Mouse (Mus musculus): ENCODE results near the gene Map1b. TPM values are rescaled to one million over a fixed set of nuclear protein-coding genes. Genes with fewer than 3 reads are reported as not detected.

The Map1b gene
- polyA plus RNA-seq, 1 experiment from 2014 or later: 172 TPM

DNA sequence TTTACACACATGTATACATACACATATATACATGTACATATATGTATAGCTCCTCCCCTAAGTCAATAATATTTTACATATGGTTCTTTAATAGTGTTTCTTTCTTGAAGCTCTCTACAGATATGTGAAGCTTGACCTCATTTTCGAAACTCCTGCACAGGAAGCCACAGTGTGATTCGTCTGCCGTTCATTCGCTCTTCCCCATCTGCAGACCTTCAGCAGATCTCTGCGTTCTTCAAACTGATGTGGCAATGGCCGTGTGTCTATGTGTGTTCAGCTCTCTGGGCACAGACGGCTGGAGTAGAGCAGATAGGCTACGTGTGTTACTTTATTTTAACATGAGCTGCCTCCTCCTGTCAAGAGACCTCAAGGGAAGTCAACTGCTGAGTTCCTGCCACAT, 9.2 kb upstream of the Map1b start:
- WGBS: 65% methylated on average over 8 of the region's 8 CpGs
- Histone ChIP-seq H3K4me2 (replicated peaks) (no peak overlapping the region), H3K4me1 (no peaks in the 10 kb centered on the region), H3K4me3 (replicated peaks) (no peak overlapping the region), H3K27me3 (no peaks in the 10 kb centered on the region), H3K36me3 (no peaks in the 10 kb centered on the region), H3K9me3 (replicated peaks) (no peaks in the 10 kb centered on the region), H3K27ac (replicated peaks) (no peak overlapping the region), H3K9ac (no peak overlapping the region)
- ATAC-seq (ENCODE audit: insufficient number of reproducible peaks, low FRiP score, low TSS enrichment, low read depth): no peak

DNA sequence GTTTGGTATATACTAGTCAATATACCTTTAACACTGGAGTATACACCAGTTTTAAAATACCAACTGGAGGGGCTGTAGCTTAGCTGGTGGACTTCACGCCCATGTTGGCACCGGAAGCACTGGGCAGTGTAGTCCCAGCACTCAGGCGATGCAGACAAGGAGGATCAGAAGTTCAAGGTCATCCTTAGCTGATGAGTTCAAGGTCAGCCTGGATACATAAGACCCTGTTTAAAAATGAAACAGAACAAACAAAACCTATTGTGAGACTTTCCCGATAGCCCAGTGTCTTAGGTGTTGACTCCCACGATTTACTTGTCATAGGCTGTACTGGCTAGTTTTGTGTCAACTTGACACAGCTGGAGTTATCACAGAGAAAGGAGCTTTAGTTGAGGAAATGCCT, 1.5 kb upstream of the Map1b start:
- peaks cover 32% of the 10 kb centered on the region for H3K4me1 ChIP-seq
- no peak overlapping the region for H3K27ac ChIP-seq (replicated peaks)
- 92% methylated on average over 5 of the region's 5 CpGs for WGBS
- H3K9me3 ChIP-seq (replicated peaks): no peaks in the 10 kb centered on the region
- no peaks in the 10 kb centered on the region for H3K27me3 ChIP-seq
- H3K9ac ChIP-seq: no peak overlapping the region
- no peak for ATAC-seq (ENCODE audit: insufficient number of reproducible peaks, low FRiP score, low TSS enrichment, low read depth)
- H3K4me2 ChIP-seq (replicated peaks): no peak overlapping the region
- no peaks in the 10 kb centered on the region for H3K36me3 ChIP-seq
- H3K4me3 ChIP-seq (replicated peaks): no peak overlapping the region

DNA sequence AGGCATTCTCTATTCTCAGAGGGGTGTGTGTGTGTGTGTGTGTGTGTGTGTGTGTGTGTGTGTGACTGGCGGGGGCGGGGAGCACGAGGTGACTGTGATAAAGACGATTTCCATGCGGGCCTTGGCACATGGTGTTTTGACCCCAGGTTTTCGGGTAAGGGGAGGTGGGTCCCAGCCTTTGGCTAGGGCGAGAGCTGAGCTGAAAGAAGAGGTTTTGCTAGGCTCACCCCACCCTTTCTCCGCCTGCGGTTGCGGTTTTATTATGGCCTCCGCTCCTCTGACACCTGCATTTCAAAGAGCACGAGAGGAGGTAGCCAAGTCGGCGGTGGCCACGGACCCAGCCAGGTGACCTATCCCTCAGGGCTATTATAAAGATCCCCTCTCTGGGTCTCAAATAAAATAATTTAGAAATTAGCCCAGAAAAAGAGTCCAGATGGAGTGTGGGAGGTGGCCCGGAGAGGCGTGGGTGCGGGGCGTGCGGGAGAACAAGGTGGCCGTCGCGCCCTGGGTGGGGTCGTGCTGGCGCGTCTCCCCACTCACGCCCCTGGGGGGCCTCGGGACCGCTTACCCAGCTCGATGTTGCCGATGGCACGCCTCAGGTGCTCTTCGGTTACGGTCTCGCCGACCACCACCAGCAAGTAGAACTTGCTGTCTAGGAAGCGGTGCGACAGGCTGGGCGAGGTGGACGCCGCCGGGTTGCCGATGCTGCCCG, 448 bp downstream of the Map1b start:
- under 1% methylated on average over 44 of the region's 44 CpGs for WGBS
- peaks cover 32% of the 10 kb centered on the region for H3K4me1 ChIP-seq
- no peak; the same call in 1 of the 2 replicates for ATAC-seq (ENCODE audit: insufficient number of reproducible peaks, low FRiP score, low TSS enrichment, low read depth)
- H3K36me3 ChIP-seq: no peaks in the 10 kb centered on the region
- peak overlapping the region; percentile 83 for H3K27ac ChIP-seq (replicated peaks)
- peak overlapping the region; percentile 68 for H3K4me3 ChIP-seq (replicated peaks)
- H3K4me2 ChIP-seq (replicated peaks): peak overlapping the region; percentile 94
- peak overlapping the region; percentile 50 for H3K9ac ChIP-seq
- no peaks in the 10 kb centered on the region for H3K9me3 ChIP-seq (replicated peaks)
- no peaks in the 10 kb centered on the region for H3K27me3 ChIP-seq

DNA sequence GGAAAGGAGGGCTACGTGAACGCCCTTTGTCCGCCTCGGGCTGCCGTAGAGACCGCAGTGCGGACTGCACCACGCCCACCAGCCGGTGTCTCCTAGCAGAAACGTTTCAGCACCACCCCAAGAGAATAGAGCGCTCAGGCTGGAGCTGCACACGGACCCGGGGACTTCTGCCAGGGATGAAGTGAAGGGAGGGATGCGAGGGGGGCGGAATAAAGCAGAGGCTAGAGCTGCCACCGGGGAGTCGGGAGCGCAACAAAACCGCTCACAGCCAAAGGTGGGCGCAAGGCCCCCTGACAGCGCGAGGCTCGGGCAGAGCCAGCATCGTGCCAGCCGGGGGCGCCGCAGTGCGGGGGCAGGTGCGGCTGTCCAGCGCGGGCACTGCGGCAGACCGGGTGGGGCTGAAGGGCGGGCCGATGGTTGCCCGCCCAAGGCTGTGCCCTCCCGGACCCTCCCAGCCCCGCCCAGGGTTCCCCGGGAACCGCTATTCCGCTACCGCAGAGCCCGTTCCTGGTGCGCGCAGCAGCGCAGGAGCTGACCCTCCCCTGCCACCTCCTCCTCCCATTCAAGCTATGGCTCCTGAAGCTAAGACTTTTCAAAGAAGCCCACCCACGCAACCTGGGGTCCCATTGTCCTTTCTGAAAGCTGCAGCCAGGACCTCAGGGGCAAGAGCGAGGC, 1.3 kb downstream of the Map1b start:
- Histone ChIP-seq H3K9me3 (replicated peaks) (no peaks in the 10 kb centered on the region), H3K36me3 (no peaks in the 10 kb centered on the region), H3K9ac (peak overlapping the region; percentile 50), H3K4me3 (replicated peaks) (peak overlapping the region; percentile 68), H3K4me1 (peaks cover 32% of the 10 kb centered on the region), H3K27me3 (no peaks in the 10 kb centered on the region), H3K27ac (replicated peaks) (peak overlapping the region; percentile 83), H3K4me2 (replicated peaks) (peak overlapping the region; percentile 94)
- ATAC-seq (ENCODE audit: insufficient number of reproducible peaks, low FRiP score, low TSS enrichment, low read depth): peak; percentile 88
- WGBS: under 1% methylated on average over 46 of the region's 48 CpGs

DNA sequence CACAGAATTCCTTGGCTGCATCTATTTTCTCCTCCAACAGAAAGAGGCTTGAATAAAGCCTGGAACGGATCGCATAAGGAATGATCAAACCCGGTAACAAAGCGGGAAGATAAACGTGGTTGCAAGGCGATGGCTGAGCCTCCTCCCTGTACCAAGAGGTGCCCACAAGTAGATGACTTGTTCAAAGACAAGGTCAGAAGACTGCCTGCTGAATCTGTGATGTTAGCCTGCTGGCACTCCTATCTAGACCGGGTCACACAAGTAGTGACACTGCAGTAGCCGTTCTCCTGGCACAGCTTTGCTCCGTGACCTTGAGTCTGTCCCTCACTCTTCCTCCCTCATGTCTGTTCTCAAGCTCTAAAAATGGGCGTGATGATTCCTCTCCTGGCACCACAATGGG, 2.4 kb downstream of the Map1b start:
- H3K9ac ChIP-seq: no peak overlapping the region
- WGBS: 20% methylated on average over 10 of the region's 10 CpGs
- H3K27me3 ChIP-seq: no peaks in the 10 kb centered on the region
- H3K27ac ChIP-seq (replicated peaks): peak overlapping the region; percentile 69
- H3K9me3 ChIP-seq (replicated peaks): no peaks in the 10 kb centered on the region
- peak overlapping the region; percentile 68 for H3K4me3 ChIP-seq (replicated peaks)
- ATAC-seq (ENCODE audit: insufficient number of reproducible peaks, low FRiP score, low TSS enrichment, low read depth): no peak
- peaks cover 32% of the 10 kb centered on the region for H3K4me1 ChIP-seq
- H3K36me3 ChIP-seq: no peaks in the 10 kb centered on the region
- peak overlapping the region; percentile 94 for H3K4me2 ChIP-seq (replicated peaks)

DNA sequence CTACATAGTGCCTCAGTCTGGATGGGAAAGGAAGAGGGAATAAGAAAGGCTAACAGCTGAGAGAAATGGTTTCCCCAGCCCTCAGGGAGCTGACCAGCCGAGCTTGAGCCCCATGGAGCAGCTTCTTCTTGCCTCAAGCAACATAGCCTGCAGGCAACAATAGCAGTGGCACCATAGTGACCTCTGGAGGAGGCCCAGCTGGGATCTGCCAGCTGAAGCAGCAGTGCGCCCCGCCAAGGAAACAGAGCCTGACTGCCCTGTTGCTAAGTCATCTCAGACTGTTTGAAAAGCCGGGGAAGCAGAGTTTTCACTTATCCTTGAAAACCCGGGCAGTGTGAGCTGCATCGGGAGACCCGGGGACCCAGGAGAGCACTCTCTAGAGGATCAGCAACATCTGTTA, 3.2 kb downstream of the Map1b start:
- no peak overlapping the region for H3K9ac ChIP-seq
- H3K4me3 ChIP-seq (replicated peaks): peak overlapping the region; percentile 1; the same call in 1 of the 2 replicates
- no peaks in the 10 kb centered on the region for H3K36me3 ChIP-seq
- WGBS: 15% methylated on average over 7 of the region's 7 CpGs
- no peaks in the 10 kb centered on the region for H3K9me3 ChIP-seq (replicated peaks)
- no peak overlapping the region for H3K27ac ChIP-seq (replicated peaks)
- no peak for ATAC-seq (ENCODE audit: insufficient number of reproducible peaks, low FRiP score, low TSS enrichment, low read depth)
- H3K27me3 ChIP-seq: no peaks in the 10 kb centered on the region
- H3K4me1 ChIP-seq: peaks cover 32% of the 10 kb centered on the region
- peak overlapping the region; percentile 94 for H3K4me2 ChIP-seq (replicated peaks)

DNA sequence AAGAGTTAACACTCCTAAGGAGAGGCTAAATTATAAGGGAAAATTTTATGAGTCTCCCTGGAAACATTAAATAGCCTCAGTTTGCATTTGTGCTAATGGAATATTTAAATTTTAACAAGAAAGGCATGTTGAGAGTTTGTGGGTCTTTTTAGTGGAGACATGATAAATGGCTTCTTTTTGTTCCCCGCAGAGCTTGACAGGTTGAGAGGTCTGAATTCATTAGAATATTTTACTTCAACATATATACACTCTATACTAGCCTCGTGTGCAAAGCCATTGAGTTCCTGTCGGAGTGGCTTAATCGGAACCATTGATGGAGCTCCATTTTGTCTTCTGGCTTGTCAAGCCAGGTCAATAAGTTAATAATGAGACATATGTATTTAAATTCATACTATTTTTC, 6.4 kb downstream of the Map1b start:
- Histone ChIP-seq H3K27me3 (no peaks in the 10 kb centered on the region), H3K4me2 (replicated peaks) (no peak overlapping the region), H3K27ac (replicated peaks) (no peak overlapping the region), H3K9me3 (replicated peaks) (no peaks in the 10 kb centered on the region), H3K36me3 (no peaks in the 10 kb centered on the region), H3K4me3 (replicated peaks) (no peak overlapping the region), H3K9ac (no peak overlapping the region), H3K4me1 (peaks cover 42% of the 10 kb centered on the region)
- WGBS: 70% methylated on average over 4 of the region's 4 CpGs
- ATAC-seq (ENCODE audit: insufficient number of reproducible peaks, low FRiP score, low TSS enrichment, low read depth): no peak

DNA sequence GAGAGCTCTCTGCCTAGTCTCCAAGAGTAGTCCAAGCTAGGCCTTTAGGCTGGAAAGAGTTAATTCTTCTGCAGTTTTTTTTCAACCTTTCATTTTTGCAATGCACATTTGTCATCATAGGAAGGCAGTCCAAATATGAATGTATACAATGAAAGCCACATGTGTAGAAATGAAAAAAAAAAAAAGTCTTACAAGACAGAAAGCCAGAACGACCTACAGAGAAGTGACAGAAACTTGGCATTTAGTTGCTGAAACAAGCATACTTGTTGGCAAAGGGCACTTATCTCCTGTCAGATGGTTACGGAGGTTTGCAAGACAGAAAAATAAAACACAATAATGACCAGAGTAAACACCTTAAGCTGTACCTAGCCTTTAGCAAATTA, 9.8 kb downstream of the Map1b start:
- Histone ChIP-seq H3K36me3 (no peaks in the 10 kb centered on the region), H3K9me3 (replicated peaks) (no peaks in the 10 kb centered on the region), H3K4me3 (replicated peaks) (no peak overlapping the region), H3K4me2 (replicated peaks) (no peak overlapping the region; the same call in 1 of the 2 replicates), H3K27me3 (no peaks in the 10 kb centered on the region), H3K4me1 (peaks cover 49% of the 10 kb centered on the region), H3K9ac (no peak overlapping the region), H3K27ac (replicated peaks) (peak overlapping the region; percentile 67)
- WGBS: 20% methylated on average over 2 of the region's 2 CpGs
- no peak for ATAC-seq (ENCODE audit: insufficient number of reproducible peaks, low FRiP score, low TSS enrichment, low read depth)

DNA sequence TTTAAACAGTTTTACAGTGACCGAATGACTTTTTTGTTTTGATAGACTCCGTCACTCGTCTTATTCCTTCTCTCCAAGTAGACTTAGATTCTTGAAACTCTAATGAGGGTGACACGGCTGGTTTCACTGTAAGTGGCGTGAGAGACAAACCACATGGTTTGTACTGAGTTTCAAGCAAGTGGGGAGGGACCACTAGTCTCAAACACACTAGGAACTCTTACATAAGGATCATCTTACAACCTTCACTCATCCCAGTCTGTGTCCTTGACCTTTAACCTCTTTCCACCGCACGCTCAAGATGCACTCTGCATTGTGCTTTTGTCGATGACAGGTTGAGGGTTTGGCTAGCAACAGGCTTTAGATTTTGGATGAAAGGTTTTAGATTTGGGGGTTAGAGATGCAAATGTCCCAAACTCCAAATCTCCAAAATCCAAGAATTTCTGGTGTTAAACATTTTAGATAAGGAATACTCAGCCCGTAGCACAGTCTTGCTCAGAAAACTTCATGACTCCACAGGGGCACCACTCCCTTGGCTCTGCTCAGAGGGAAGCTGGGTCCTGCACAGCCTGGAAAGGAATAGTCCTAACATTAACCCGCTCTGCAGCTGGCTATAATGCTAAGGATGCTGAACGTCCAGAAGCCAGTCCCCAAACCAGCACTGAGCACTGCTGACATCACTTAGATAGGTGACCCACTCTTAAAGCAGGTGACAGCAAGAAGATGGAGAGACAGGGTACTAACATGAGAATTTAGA, 10.3 kb downstream of the Map1b start:
- no peak overlapping the region for H3K4me3 ChIP-seq (replicated peaks)
- H3K9ac ChIP-seq: no peak overlapping the region
- 50% methylated on average over 11 of the region's 11 CpGs for WGBS
- no peak for ATAC-seq (ENCODE audit: insufficient number of reproducible peaks, low FRiP score, low TSS enrichment, low read depth)
- no peaks in the 10 kb centered on the region for H3K36me3 ChIP-seq
- H3K9me3 ChIP-seq (replicated peaks): no peaks in the 10 kb centered on the region
- H3K27ac ChIP-seq (replicated peaks): peak overlapping the region; percentile 67
- no peaks in the 10 kb centered on the region for H3K27me3 ChIP-seq
- H3K4me1 ChIP-seq: peaks cover 55% of the 10 kb centered on the region
- H3K4me2 ChIP-seq (replicated peaks): no peak overlapping the region; the same call in 1 of the 2 replicates

DNA sequence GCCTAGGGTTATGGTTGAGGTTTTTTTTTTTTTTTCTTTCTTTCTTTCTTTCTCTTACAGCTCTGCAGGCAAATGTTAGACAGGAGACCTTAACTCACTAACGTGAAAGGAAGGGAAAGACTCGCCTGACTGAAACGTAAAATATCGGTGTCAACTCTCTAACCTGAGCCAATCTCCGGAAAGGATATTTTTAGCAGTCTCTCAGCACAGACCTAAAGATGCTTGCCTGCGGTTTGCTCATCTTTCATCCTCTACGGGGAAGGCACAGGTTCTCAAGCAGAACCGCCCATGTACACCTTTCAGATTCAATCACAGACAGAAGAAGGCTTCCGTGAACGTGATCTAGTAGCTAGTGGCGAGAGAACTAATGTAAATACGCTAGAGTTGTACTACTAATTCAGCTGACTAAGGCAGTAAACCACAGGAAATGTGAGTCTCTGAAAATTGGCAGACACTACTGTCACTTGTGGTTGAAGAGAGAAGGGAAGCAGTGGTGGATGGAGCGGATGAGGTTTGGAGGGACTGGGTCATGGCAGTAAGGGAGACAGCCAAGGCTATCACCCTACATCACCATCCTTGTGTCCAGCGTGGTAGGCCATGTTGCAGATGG, 12.9 kb downstream of the Map1b start:
- H3K27ac ChIP-seq (replicated peaks): no peak overlapping the region
- no peak overlapping the region for H3K4me2 ChIP-seq (replicated peaks)
- H3K9ac ChIP-seq: no peak overlapping the region
- no peak overlapping the region for H3K4me3 ChIP-seq (replicated peaks)
- H3K36me3 ChIP-seq: no peaks in the 10 kb centered on the region
- no peaks in the 10 kb centered on the region for H3K27me3 ChIP-seq
- WGBS: 65% methylated on average over 14 of the region's 14 CpGs
- H3K9me3 ChIP-seq (replicated peaks): no peaks in the 10 kb centered on the region
- no peak for ATAC-seq (ENCODE audit: insufficient number of reproducible peaks, low FRiP score, low TSS enrichment, low read depth)
- H3K4me1 ChIP-seq: peaks cover 64% of the 10 kb centered on the region

DNA sequence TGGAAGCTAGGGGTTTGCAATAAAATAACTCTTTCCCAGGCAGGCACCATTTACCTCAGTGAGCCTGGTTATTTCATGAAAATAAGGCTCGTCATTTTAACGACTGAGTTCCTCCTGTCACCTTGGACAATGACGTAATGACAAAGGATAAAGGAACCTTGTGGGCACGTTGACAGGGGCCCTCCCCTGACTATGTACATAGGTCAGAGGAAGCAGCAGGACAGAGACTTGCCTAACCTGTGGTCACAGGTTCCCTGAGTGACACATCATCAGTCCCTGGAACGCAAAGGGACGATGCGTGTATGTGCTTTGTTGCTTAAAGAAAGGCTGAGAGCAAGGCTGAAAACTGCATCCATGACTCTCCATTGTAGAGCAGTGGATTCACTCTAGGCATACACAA, 13.4 kb downstream of the Map1b start:
- H3K36me3 ChIP-seq: no peaks in the 10 kb centered on the region
- H3K4me2 ChIP-seq (replicated peaks): no peak overlapping the region
- H3K27ac ChIP-seq (replicated peaks): no peak overlapping the region
- H3K4me3 ChIP-seq (replicated peaks): no peak overlapping the region
- H3K9me3 ChIP-seq (replicated peaks): no peaks in the 10 kb centered on the region
- 73% methylated on average over 7 of the region's 7 CpGs for WGBS
- H3K27me3 ChIP-seq: no peaks in the 10 kb centered on the region
- H3K9ac ChIP-seq: no peak overlapping the region
- ATAC-seq (ENCODE audit: insufficient number of reproducible peaks, low FRiP score, low TSS enrichment, low read depth): no peak
- H3K4me1 ChIP-seq: peaks cover 64% of the 10 kb centered on the region
